Mouse (Mus musculus) neural tube, embryonic 15.5 days (tissue): ENCODE data around the gene Afdn. TPM values are rescaled to one million over a fixed set of nuclear protein-coding genes. Genes with fewer than 3 reads are reported as not detected.

Experiments used
- ATAC-seq: fragments of 200-750 bp; cut with Nextera tagmentation; 2 replicates; pipeline ENCODE4 v1.8.0; 2017; ENCODE audit warnings: mild to moderate bottlenecking, moderate TSS enrichment, moderate library complexity; ENCODE audit not compliant: low FRiP score
- H3K27ac ChIP-seq: fragments of 300-500 bp; sonication (generic); replicated peaks from 2 replicates; pipeline ENCODE4 v1.5.1; 2015; ENCODE audit warnings: mild to moderate bottlenecking, inconsistent platforms
- H3K27me3 ChIP-seq: fragments of 300-500 bp; sonication (generic); replicated peaks from 2 replicates; pipeline ENCODE4 v1.6.1; 2015; ENCODE audit warnings: inconsistent platforms
- H3K36me3 ChIP-seq: fragments of 300-500 bp; sonication (generic); 2 replicates; pipeline ENCODE4 v1.6.1; 2015; ENCODE audit warnings: inconsistent platforms
- H3K4me1 ChIP-seq: fragments of 300-500 bp; sonication (generic); 2 replicates; pipeline ENCODE4 v1.6.1; 2015; ENCODE audit warnings: inconsistent platforms
- H3K4me2 ChIP-seq: fragments of 300-500 bp; sonication (generic); 2 replicates; pipeline ENCODE4 v1.6.1; 2015; ENCODE audit warnings: inconsistent platforms, mild to moderate bottlenecking, moderate library complexity
- H3K4me3 ChIP-seq: fragments of 300-500 bp; sonication (generic); replicated peaks from 2 replicates; pipeline ENCODE4 v1.5.1; 2015; ENCODE audit warnings: mild to moderate bottlenecking, inconsistent platforms
- H3K9ac ChIP-seq: fragments of 300-500 bp; sonication (generic); replicated peaks from 2 replicates; pipeline ENCODE4 v1.6.1; 2015; ENCODE audit warnings: mild to moderate bottlenecking, inconsistent platforms
- H3K9me3 ChIP-seq: fragments of 300-500 bp; sonication (generic); replicated peaks from 2 replicates; pipeline ENCODE4 v1.6.1; 2016; ENCODE audit warnings: inconsistent platforms
- WGBS: fragments of 180-500 bp; shearing (Covaris S2); methylation state at CpG from one replicate; pipeline ENCODE4 v1.1.7; 2015; ENCODE audit warnings: mixed read lengths; 5-methylcytosine and 5-hydroxymethylcytosine counted together
- polyA plus RNA-seq: library from polyadenylated mRNA; unstranded; fragments of >200 nt; fragmentation: Nextera tagmentation; extraction: Ambion mirVana; gene quantifications from 2 replicates; pipeline ENCODE4 v1.2.1, GENCODE M21; 2015

The Afdn gene
- polyA plus RNA-seq, 1 experiment from 2014 or later, result 124 TPM

- 43% methylated on average over 4 of the region's 4 CpGs for whole genome bisulfite sequencing
- no peak for ATAC-seq
Observed at GRCm38 (mm10) chr17:13725004-13725550, 35.3 kb upstream of the Afdn start.

GRCm38 (mm10) chr17:13726832-13727355 lies 33.4 kb upstream of the Afdn start:
- Histone ChIP-seq H3K36me3 (no peaks in the 10 kb centered on the region), H3K9me3 (no peaks in the 10 kb centered on the region), H3K4me1 (peaks cover 12% of the 10 kb centered on the region), H3K27ac (no peak overlapping the region), H3K4me2 (no peak overlapping the region), H3K27me3 (no peaks in the 10 kb centered on the region), H3K4me3 (no peak overlapping the region), H3K9ac (no peak overlapping the region)
- no peak for ATAC-seq
- WGBS, result 95% methylated on average over 8 of the region's 8 CpGs

More at GRCm38 (mm10) chr17:13725004-13725550, 35.3 kb upstream of the Afdn start:
- no peak overlapping the region for H3K4me2 ChIP-seq
- H3K9ac ChIP-seq, result no peak overlapping the region
- H3K36me3 ChIP-seq, result no peaks in the 10 kb centered on the region
- peaks cover 12% of the 10 kb centered on the region for H3K4me1 ChIP-seq
- H3K4me3 ChIP-seq, result no peak overlapping the region
- no peaks in the 10 kb centered on the region for H3K27me3 ChIP-seq
- no peaks in the 10 kb centered on the region for H3K9me3 ChIP-seq
- H3K27ac ChIP-seq, result no peak overlapping the region

- Histone ChIP-seq H3K4me1 (no peaks in the 10 kb centered on the region), H3K27ac (no peak overlapping the region), H3K27me3 (no peaks in the 10 kb centered on the region), H3K9ac (no peak overlapping the region), H3K9me3 (no peaks in the 10 kb centered on the region), H3K4me2 (no peak overlapping the region), H3K4me3 (no peak overlapping the region), H3K36me3 (no peaks in the 10 kb centered on the region)
- no peak for ATAC-seq
- 93% methylated on average over 6 of the region's 6 CpGs for WGBS
Observed at GRCm38 (mm10) chr17:13730980-13731726, 29.2 kb upstream of the Afdn start.

DNA sequence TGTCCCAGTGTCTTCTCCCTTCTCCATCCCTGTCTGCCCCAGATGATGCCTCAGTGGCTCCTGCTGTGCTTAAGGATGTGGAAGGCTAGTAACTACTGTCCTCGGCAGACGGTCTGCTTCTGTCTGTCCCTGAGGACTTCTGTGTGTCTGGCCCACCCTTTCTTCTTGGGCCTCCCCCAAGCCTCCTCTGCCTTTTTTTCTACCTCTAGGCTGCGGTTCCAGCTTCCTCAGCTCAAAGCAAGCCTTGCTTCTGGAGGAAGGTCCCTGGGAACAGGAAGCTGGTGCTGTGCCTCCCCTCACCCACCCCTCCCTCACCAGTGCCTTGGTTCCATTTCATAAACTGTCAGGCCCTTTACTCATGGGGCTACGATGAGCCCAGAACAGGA lies 28.6 kb upstream of the Afdn start:
- Histone ChIP-seq H3K36me3 (no peaks in the 10 kb centered on the region), H3K9me3 (no peaks in the 10 kb centered on the region), H3K27me3 (no peaks in the 10 kb centered on the region), H3K4me1 (no peaks in the 10 kb centered on the region), H3K27ac (no peak overlapping the region), H3K4me2 (no peak overlapping the region), H3K9ac (no peak overlapping the region), H3K4me3 (no peak overlapping the region)
- ATAC-seq, result no peak
- 65% methylated on average over 4 of the region's 4 CpGs for WGBS

- 59% methylated on average over 8 of the region's 8 CpGs for WGBS
- Histone ChIP-seq H3K9me3 (no peaks in the 10 kb centered on the region), H3K27ac (no peak overlapping the region), H3K4me2 (no peak overlapping the region), H3K27me3 (no peaks in the 10 kb centered on the region), H3K4me3 (no peak overlapping the region), H3K9ac (no peak overlapping the region), H3K4me1 (peaks cover 5% of the 10 kb centered on the region), H3K36me3 (no peaks in the 10 kb centered on the region)
- ATAC-seq, result no peak
Observed at GRCm38 (mm10) chr17:13732685-13733084, 27.7 kb upstream of the Afdn start.

DNA sequence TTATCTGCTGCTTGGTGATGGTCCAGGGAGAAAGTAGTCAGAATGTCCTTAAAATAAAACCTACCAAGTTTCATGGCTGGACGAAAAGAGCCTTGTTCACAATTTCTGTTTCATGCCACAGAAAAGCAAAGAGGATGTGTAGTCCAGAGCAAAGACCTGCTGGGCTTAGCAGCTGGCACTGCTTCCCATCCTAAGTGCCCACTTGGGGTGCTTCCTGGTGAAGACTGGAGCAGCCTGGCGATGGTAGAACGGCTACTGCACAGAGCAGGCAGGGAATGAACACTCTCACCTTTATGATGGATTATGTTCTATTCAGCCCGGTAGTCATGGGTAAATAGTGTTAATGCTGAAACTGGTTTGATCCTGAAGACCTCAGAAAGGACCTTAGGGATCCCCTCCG lies 26.4 kb upstream of the Afdn start:
- Histone ChIP-seq H3K27me3 (no peaks in the 10 kb centered on the region), H3K4me3 (no peak overlapping the region), H3K4me2 (no peak overlapping the region), H3K9me3 (no peaks in the 10 kb centered on the region), H3K36me3 (no peaks in the 10 kb centered on the region), H3K9ac (no peak overlapping the region), H3K4me1 (peaks cover 5% of the 10 kb centered on the region), H3K27ac (no peak overlapping the region)
- 93% methylated on average over 5 of the region's 5 CpGs for WGBS
- no peak for ATAC-seq

GRCm38 (mm10) chr17:13735057-13735456 lies 25.3 kb upstream of the Afdn start:
- WGBS, result 93% methylated on average over 5 of the region's 5 CpGs
- H3K9ac ChIP-seq, result no peak overlapping the region
- no peak for ATAC-seq

DNA sequence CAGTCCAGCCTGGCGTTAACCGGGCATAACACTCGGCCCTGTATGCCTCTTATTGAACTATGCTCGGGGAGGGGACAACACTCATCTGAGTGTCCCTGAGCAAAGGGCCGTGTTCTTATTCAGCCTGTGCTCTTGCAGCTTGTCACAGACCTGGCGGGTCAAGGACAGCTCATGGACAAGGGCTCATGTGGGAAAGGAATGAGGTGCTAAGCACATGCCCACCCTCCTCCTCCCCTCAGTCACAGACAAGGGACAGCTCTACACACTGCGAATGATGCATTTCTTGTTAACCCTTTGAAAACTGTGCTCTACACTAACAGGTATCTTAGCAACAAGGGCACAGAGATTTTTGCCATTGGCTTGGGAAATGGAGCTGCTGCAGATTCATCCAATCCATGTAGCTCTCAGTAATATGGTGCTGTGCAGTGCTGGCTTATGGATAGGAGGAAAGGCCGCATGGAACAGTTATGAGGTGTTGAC lies 24.5 kb upstream of the Afdn start:
- peaks cover 5% of the 10 kb centered on the region for H3K4me1 ChIP-seq
- no peak overlapping the region for H3K27ac ChIP-seq
- no peak overlapping the region for H3K4me3 ChIP-seq
- 81% methylated on average over 8 of the region's 8 CpGs for WGBS
- no peaks in the 10 kb centered on the region for H3K27me3 ChIP-seq
- H3K9me3 ChIP-seq, result no peaks in the 10 kb centered on the region
- 0 out of 2 replicates have a peak, but pooled peaks have one; percentile 33 for ATAC-seq
- H3K9ac ChIP-seq, result no peak overlapping the region
- no peaks in the 10 kb centered on the region for H3K36me3 ChIP-seq
- H3K4me2 ChIP-seq, result no peak overlapping the region

More at GRCm38 (mm10) chr17:13735057-13735456, 25.3 kb upstream of the Afdn start:
- Histone ChIP-seq H3K27me3 (no peaks in the 10 kb centered on the region), H3K4me1 (peaks cover 5% of the 10 kb centered on the region), H3K27ac (no peak overlapping the region), H3K4me3 (no peak overlapping the region), H3K9me3 (no peaks in the 10 kb centered on the region), H3K4me2 (no peak overlapping the region), H3K36me3 (no peaks in the 10 kb centered on the region)

- WGBS, result 52% methylated on average over 6 of the region's 6 CpGs
- no peaks in the 10 kb centered on the region for H3K36me3 ChIP-seq
- H3K9ac ChIP-seq, result no peak overlapping the region
- H3K27me3 ChIP-seq, result no peaks in the 10 kb centered on the region
- no peak for ATAC-seq
- no peak overlapping the region for H3K4me2 ChIP-seq
- no peaks in the 10 kb centered on the region for H3K9me3 ChIP-seq
- peaks cover 5% of the 10 kb centered on the region for H3K4me1 ChIP-seq
- 0 out of 2 replicates have a peak overlapping the region, but pooled peaks have one; percentile 8 for H3K27ac ChIP-seq
- no peak overlapping the region for H3K4me3 ChIP-seq
Observed at GRCm38 (mm10) chr17:13737336-13737735, 23.0 kb upstream of the Afdn start.

- Histone ChIP-seq H3K4me3 (no peak overlapping the region), H3K27ac (no peak overlapping the region), H3K4me2 (no peak overlapping the region), H3K9ac (no peak overlapping the region), H3K36me3 (no peaks in the 10 kb centered on the region), H3K9me3 (no peaks in the 10 kb centered on the region), H3K4me1 (peaks cover 10% of the 10 kb centered on the region), H3K27me3 (no peaks in the 10 kb centered on the region)
- 76% methylated on average over 7 of the region's 7 CpGs for WGBS
- ATAC-seq, result no peak
Observed at GRCm38 (mm10) chr17:13738121-13738776, 22.1 kb upstream of the Afdn start.

- Histone ChIP-seq H3K4me1 (peaks cover 16% of the 10 kb centered on the region), H3K27me3 (no peaks in the 10 kb centered on the region), H3K4me2 (no peak overlapping the region), H3K4me3 (no peak overlapping the region), H3K9ac (no peak overlapping the region), H3K9me3 (no peaks in the 10 kb centered on the region), H3K27ac (no peak overlapping the region), H3K36me3 (no peaks in the 10 kb centered on the region)
- 96% methylated on average over 2 of the region's 2 CpGs for WGBS
- no peak for ATAC-seq
Observed at GRCm38 (mm10) chr17:13738916-13739315, 21.4 kb upstream of the Afdn start.
